Mouse (Mus musculus) kidney, postnatal 14 days (tissue): ENCODE measurements at regions not wholly inside any gene's neighbourhood (a gene's known extent, or its start where the extent isn't known, plus 50 kb on each side); places are given as distances from the start of the nearest gene placed in this dataset.
A peak's percentile ranks its signal among the peaks of the same experiment; 100 is the strongest.

Source experiments
- DNase-seq: peaks from one replicate; pipeline ENCODE4 v3.0.0; 2022; ENCODE audit warnings: mixed read lengths

GRCm38 (mm10) chr13:51299047-51299760 lies 109.2 kb upstream of the S1pr3 start:
- peak; percentile 38 for DNase-seq

GRCm38 (mm10) chr13:51301476-51301875 lies 107.0 kb upstream of the S1pr3 start:
- no peak for DNase-seq

GRCm38 (mm10) chr13:51303112-51303511 lies 105.3 kb upstream of the S1pr3 start:
- no peak for DNase-seq

GRCm38 (mm10) chr13:51304631-51305030 lies 103.8 kb upstream of the S1pr3 start:
- DNase-seq, result no peak

GRCm38 (mm10) chr13:51309446-51309845 lies 99.0 kb upstream of the S1pr3 start:
- DNase-seq, result no peak

- DNase-seq, result no peak
Measured at GRCm38 (mm10) chr13:51310041-51310440, 98.4 kb upstream of the S1pr3 start.

- peak; percentile 71 for DNase-seq
Measured at GRCm38 (mm10) chr13:51311679-51312255, 96.7 kb upstream of the S1pr3 start.

GRCm38 (mm10) chr13:51313129-51313850 lies 95.1 kb upstream of the S1pr3 start:
- DNase-seq, result peak; percentile 45

GRCm38 (mm10) chr13:51314541-51314977 lies 93.9 kb upstream of the S1pr3 start:
- DNase-seq, result peak; percentile 72

- no peak for DNase-seq
Measured at GRCm38 (mm10) chr13:51315008-51315778, 93.2 kb upstream of the S1pr3 start.

GRCm38 (mm10) chr13:51315779-51316041 lies 92.7 kb upstream of the S1pr3 start:
- DNase-seq, result no peak

GRCm38 (mm10) chr13:51323058-51323715 lies 85.3 kb upstream of the S1pr3 start:
- no peak for DNase-seq

- DNase-seq, result no peak
Measured at GRCm38 (mm10) chr13:51324714-51325113, 83.7 kb upstream of the S1pr3 start.

- DNase-seq, result no peak
Measured at GRCm38 (mm10) chr13:51325298-51325697, 83.1 kb upstream of the S1pr3 start.

- DNase-seq, result no peak
Measured at GRCm38 (mm10) chr13:51326128-51326527, 82.3 kb upstream of the S1pr3 start.

GRCm38 (mm10) chr13:51328131-51328970 lies 80.1 kb upstream of the S1pr3 start:
- peak; percentile 28 for DNase-seq

GRCm38 (mm10) chr13:51328971-51329346 lies 79.5 kb upstream of the S1pr3 start:
- no peak for DNase-seq

GRCm38 (mm10) chr13:51329717-51330116 lies 78.7 kb upstream of the S1pr3 start:
- no peak for DNase-seq

GRCm38 (mm10) chr13:51332271-51332670 lies 76.2 kb upstream of the S1pr3 start:
- no peak for DNase-seq

- no peak for DNase-seq
Measured at GRCm38 (mm10) chr13:51333481-51333880, 75.0 kb upstream of the S1pr3 start.

- DNase-seq, result no peak
Measured at GRCm38 (mm10) chr13:51336726-51337125, 71.7 kb upstream of the S1pr3 start.

GRCm38 (mm10) chr13:51337931-51338330 lies 70.5 kb upstream of the S1pr3 start:
- DNase-seq, result no peak
